Mouse (Mus musculus) thymus, adult 2 months (tissue): Measurements from ENCODE around the gene Rad52. TPM values are rescaled to one million over a fixed set of nuclear protein-coding genes. Genes with fewer than 3 reads are reported as not detected.

ENCODE experiments used
- DNase-seq: peaks from one replicate; pipeline ENCODE4 v3.0.0; 2021
- H3K27ac ChIP-seq: fragments of 200-500 bp; 2 replicates; pipeline ENCODE4 v1.5.1; 2012; ENCODE audit warnings: low read length, control low read depth; ENCODE audit not compliant: control insufficient read depth, insufficient read depth
- H3K27me3 ChIP-seq: fragments of 200-500 bp; 2 replicates; pipeline ENCODE4 v1.6.1; 2012; ENCODE audit warnings: mild to moderate bottlenecking, low read length, moderate library complexity, mixed read lengths; ENCODE audit not compliant: control insufficient read depth, insufficient read depth
- H3K36me3 ChIP-seq: fragments of 200-500 bp; 2 replicates; pipeline ENCODE4 v1.6.1; 2012; ENCODE audit warnings: mild to moderate bottlenecking, low read length, moderate library complexity; ENCODE audit not compliant: control insufficient read depth, insufficient read depth
- H3K4me1 ChIP-seq: fragments of 200-500 bp; replicated peaks from 2 replicates; pipeline ENCODE4 v1.6.1; 2012; ENCODE audit warnings: low read length; ENCODE audit not compliant: control insufficient read depth, insufficient read depth
- H3K4me3 ChIP-seq: fragments of 200-500 bp; 2 replicates; pipeline ENCODE4 v1.5.1; 2012; ENCODE audit warnings: mild to moderate bottlenecking, low read length, control low read depth, moderate library complexity; ENCODE audit not compliant: control insufficient read depth, insufficient read depth
- CTCF ChIP-seq: fragments of 200-500 bp; IDR thresholded peaks from 2 replicates; pipeline ENCODE4 v1.5.1; 2012; ENCODE audit warnings: mild to moderate bottlenecking, control low read depth, low read length, moderate library complexity, borderline replicate concordance; ENCODE audit not compliant: control insufficient read depth, poor library complexity, insufficient read depth; ENCODE audit errors: extremely low read depth
- POLR2A ChIP-seq: fragments of 200-500 bp; IDR thresholded peaks from 2 replicates; pipeline ENCODE4 v1.6.1; 2012; ENCODE audit warnings: mild to moderate bottlenecking, low read length, control low read depth, moderate library complexity; ENCODE audit not compliant: control insufficient read depth, poor library complexity, insufficient read depth; ENCODE audit errors: extremely low read depth
- WGBS: fragments of 180-500 bp; shearing (Covaris S2); methylation state at CpG from one replicate; pipeline ENCODE4 v1.1.7; 2018; 5-methylcytosine and 5-hydroxymethylcytosine counted together
- polyA plus RNA-seq: library from polyadenylated mRNA; depleted of rRNA; stranded (reverse); fragments of >200 nt; gene quantifications from 2 replicates; pipeline ENCODE4 v1.2.3, GENCODE M21; 2012; rRNA removed

The Rad52 gene
- polyA plus RNA-seq, 1 experiment = 74.5 TPM

DNA sequence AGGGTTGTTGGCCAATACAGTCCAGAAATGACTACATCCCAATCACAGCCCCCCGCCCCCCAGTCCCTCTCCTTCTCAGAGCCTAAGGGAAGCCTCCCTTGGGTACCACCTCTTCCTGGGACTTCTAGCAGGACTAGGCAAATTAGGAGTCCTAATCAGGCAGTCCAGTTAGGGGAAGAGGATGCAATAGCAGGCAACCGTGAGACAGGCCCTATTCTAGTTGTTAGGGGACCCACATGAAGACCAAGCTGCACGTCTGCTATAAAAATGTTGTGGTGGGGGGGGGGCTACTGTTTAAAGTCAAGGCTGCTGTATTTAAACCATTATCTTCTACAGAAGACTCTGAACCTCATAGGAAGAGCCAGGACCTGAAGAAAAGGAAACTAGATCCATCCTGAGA is 19.6 kb downstream of the Rad52 start:
- H3K27ac ChIP-seq = no peak overlapping the region
- 99% methylated on average over 3 of the region's 3 CpGs for WGBS
- TF ChIP-seq POLR2A (no peak), CTCF (no peak)
- peaks cover 57% of the 10 kb centered on the region for H3K36me3 ChIP-seq
- no peak overlapping the region for H3K4me3 ChIP-seq
- no peaks in the 10 kb centered on the region for H3K27me3 ChIP-seq
- peaks cover 10% of the 10 kb centered on the region for H3K4me1 ChIP-seq
- no peak for DNase-seq

DNA sequence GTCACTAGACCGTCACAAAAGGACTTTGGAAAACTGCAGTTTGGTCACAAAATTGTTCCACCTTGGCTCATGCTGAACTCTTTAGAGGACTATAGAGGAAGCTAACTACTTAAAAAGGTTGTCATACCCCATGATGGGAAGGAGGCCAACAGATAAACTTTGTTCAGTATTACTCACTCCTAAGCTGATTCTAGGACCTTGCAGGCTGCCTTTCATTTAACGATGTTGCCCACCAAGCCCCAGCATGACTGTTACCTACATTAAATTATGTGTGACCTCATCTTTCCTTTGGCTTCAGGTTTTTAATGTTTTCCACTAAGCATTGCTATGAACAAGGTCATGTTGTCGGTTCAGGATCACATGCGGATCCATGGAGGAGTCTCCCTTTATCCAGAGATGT is 20.0 kb downstream of the Rad52 start:
- 98% methylated on average over 4 of the region's 4 CpGs for WGBS
- Histone ChIP-seq H3K27ac (no peak overlapping the region), H3K27me3 (no peaks in the 10 kb centered on the region), H3K36me3 (peaks cover 61% of the 10 kb centered on the region), H3K4me1 (peaks cover 10% of the 10 kb centered on the region), H3K4me3 (no peak overlapping the region)
- TF ChIP-seq POLR2A (no peak), CTCF (no peak)
- no peak for DNase-seq

DNA sequence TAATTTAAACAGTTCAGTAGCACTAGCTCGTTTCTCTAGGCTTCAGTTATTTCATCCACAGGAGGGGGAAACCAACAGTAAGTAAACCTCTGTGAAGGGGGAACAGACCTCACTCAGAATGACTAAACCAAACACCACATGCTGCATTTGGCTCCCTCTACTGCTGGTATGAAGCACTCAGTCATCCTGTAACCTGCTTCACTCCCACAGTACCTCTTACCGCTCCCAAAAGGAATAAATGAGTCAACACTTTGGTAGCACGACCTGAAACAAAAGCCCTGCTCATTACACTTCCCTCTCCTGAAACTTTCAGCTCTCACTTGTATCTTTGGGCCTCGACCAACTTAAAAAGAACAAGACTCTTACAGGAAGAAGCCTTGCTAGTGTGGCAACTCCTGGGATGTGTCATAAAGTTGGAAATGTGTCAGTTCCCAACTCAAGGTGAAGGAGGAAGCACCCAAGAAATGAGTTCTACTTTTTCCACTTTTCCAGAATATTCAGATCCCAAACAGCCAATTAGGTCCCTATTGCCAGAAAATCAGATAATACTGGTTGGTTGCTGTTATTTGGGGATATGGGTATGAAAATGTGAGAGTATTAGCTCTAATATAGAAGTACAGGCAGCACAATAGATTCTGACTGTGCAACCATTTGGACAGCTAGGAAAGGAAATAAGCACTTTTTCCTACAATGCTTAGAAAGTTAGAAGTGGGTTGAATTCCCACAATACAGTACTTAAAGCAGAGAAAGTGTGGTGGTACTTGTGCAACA is 21.9 kb downstream of the Rad52 start:
- Histone ChIP-seq H3K27ac (no peak overlapping the region), H3K36me3 (peaks cover 73% of the 10 kb centered on the region), H3K4me1 (no peaks in the 10 kb centered on the region), H3K27me3 (no peaks in the 10 kb centered on the region), H3K4me3 (no peak overlapping the region)
- TF ChIP-seq CTCF (no peak), POLR2A (no peak)
- no peak for DNase-seq
- 72% methylated on average over 4 of the region's 4 CpGs for WGBS

Other genes starting within 250 kb of the Rad52 start
- gene Erc1, start 54.5 kb upstream of the Rad52 start, polyA plus RNA-seq = 8.4 and 8.5 TPM in 2 replicates
- 180 and 194 TPM in 2 replicates for gene Wnk1, start 136.0 kb downstream of the Rad52 start, polyA plus RNA-seq
- gene Ninj2, start 190.7 kb downstream of the Rad52 start, polyA plus RNA-seq = 0.26 and 0.33 TPM in 2 replicates